ENCODE assay signal across 16 mouse cellular contexts in the genomic region with DNA sequence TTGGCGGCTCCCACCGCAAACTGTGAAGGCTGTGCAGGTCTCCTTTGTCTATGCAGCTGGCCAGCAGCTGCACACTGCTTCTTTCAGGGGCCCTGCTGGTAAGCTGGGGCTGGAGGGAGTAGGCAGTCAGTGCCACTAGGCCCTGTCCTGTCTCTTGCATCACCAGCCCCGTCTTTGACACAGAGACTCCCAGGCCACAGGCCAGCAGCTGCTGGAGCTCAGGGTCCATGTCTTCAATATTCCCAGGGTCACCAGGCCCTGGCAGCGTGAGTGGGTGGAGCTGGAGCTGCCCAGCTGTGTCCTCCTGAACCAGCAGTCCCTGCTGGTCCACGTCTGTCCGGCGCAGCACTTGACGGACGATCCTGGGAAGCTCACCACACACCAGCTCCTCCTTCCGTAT. TPM values are rescaled to one million over a fixed set of nuclear protein-coding genes. Genes with fewer than 3 reads are reported as not detected.
DNase-seq lines count a peak whose midpoint lies in the region; ATAC-seq and TF ChIP-seq lines count a peak whose summit lies in the region.
"Had no signal": no experiment of that assay in that cellular context is flagged by ENCODE, and none has a peak within 500 bp of the region (broad histone marks: within the 10 kb centered on the region; RNA-seq: fewer than 3 reads in every experiment).

No protein-coding gene starts in this region.

- 0 out of 2 replicates have a peak, but pooled peaks cover 5% of the 10 kb centered on the region for H3K79me2 ChIP-seq in liver, adult 2 months (ENCODE audit: control insufficient read depth, insufficient read depth, low read length)

- DNase-seq in adrenal gland, postnatal 14 days: peak; percentile 70
- no peak for DNase-seq in adrenal gland, adult 18-20 months (ENCODE audit: low spot score in 2 of 2)
- DNase-seq in liver, adult 2 months (ENCODE audit: extremely low read depth, low read depth, low spot score): peak; percentile 93
- DNase-seq in liver (no peak), adipocyte (ENCODE audit: low spot score) (peak; percentile 48)
- DNase-seq in layer of hippocampus, adult 9-10 months (ENCODE audit: low spot score): no peak
- DNase-seq: cerebellum, adult 9-10 months; embryo, embryonic 11 days; heart, postnatal 14 days; right cerebral cortex, postnatal 14 days; thymus, postnatal 36 days had no signal

- H3K4me1 ChIP-seq in hindbrain, embryonic 13.5 days (replicated peaks): peaks cover 4% of the 10 kb centered on the region; the same call in 1 of the 2 replicates
- no peaks in the 10 kb centered on the region for H3K4me1 ChIP-seq in hindbrain, embryonic 16.5 days (ENCODE audit: control insufficient read depth, insufficient read depth, low read depth, low read length)
- peaks cover 30% of the 10 kb centered on the region for H3K4me1 ChIP-seq in liver, adult 2 months (ENCODE audit: control insufficient read depth, insufficient read depth, low read length)
- H3K4me1 ChIP-seq: midbrain, embryonic 13.5 days had no signal

- H3K9me3 ChIP-seq in hindbrain, embryonic 13.5 days: no peaks in the 10 kb centered on the region
- H3K9me3 ChIP-seq in hindbrain, embryonic 16.5 days (ENCODE audit: control insufficient read depth, low read length): no peaks in the 10 kb centered on the region
- H3K9me3 ChIP-seq: midbrain, embryonic 13.5 days had no signal

- H3K4me3 ChIP-seq in hindbrain, embryonic 13.5 days: no peak overlapping the region
- H3K4me3 ChIP-seq in hindbrain, embryonic 16.5 days (ENCODE audit: low read length): no peak overlapping the region
- peak overlapping the region; percentile 56 for H3K4me3 ChIP-seq in liver, adult 2 months (ENCODE audit: insufficient read depth, low read depth, low read length)
- H3K4me3 ChIP-seq: midbrain, embryonic 13.5 days had no signal

- no peak for ATAC-seq in hindbrain, embryonic 13.5 days (ENCODE audit: low FRiP score)
- ATAC-seq in hindbrain, embryonic 16.5 days: no peak
- ATAC-seq: forebrain, embryonic 16.5 days; midbrain, embryonic 13.5 days had no signal

- H3K27me3 ChIP-seq in hindbrain, embryonic 13.5 days: 0 out of 2 replicates have a peak, but pooled peaks cover 30% of the 10 kb centered on the region
- no peaks in the 10 kb centered on the region for H3K27me3 ChIP-seq in hindbrain, embryonic 16.5 days (replicated peaks; ENCODE audit: control insufficient read depth, insufficient read depth, low read length)
- no peaks in the 10 kb centered on the region for H3K27me3 ChIP-seq in liver, adult 2 months (ENCODE audit: control insufficient read depth, insufficient read depth, low read length)

- H3K4me2 ChIP-seq in hindbrain, embryonic 13.5 days: no peak overlapping the region
- no peak overlapping the region for H3K4me2 ChIP-seq in hindbrain, embryonic 16.5 days (ENCODE audit: low read length)
- H3K4me2 ChIP-seq: midbrain, embryonic 13.5 days had no signal

- WGBS in hindbrain, embryonic 13.5 days: 61% methylated on average over 10 of the region's 10 CpGs
- 55% methylated on average over 9 of the region's 10 CpGs for WGBS in hindbrain, embryonic 16.5 days
- 45% methylated on average over 10 of the region's 10 CpGs for WGBS in liver, adult 2 months

- no peaks in the 10 kb centered on the region for H3K36me3 ChIP-seq in hindbrain, embryonic 13.5 days
- no peaks in the 10 kb centered on the region for H3K36me3 ChIP-seq in hindbrain, embryonic 16.5 days (ENCODE audit: control insufficient read depth, insufficient read depth, low read length)
- no peaks in the 10 kb centered on the region for H3K36me3 ChIP-seq in liver, adult 2 months (ENCODE audit: control insufficient read depth, insufficient read depth, low read length)
- H3K36me3 ChIP-seq: midbrain, embryonic 13.5 days had no signal

- H3K27ac ChIP-seq in hindbrain, embryonic 13.5 days: no peak overlapping the region
- H3K27ac ChIP-seq in hindbrain, embryonic 16.5 days (ENCODE audit: low read depth, low read length): no peak overlapping the region
- H3K27ac ChIP-seq in liver, adult 2 months (replicated peaks; ENCODE audit: insufficient read depth, low read depth, low read length): peak overlapping the region; percentile 65
- H3K27ac ChIP-seq: macrophage; midbrain, embryonic 13.5 days had no signal

- peak overlapping the region; percentile 10; the same call in 1 of the 2 replicates for H3K9ac ChIP-seq in hindbrain, embryonic 13.5 days
- H3K9ac ChIP-seq in hindbrain, embryonic 16.5 days (ENCODE audit: low read depth, low read length): no peak overlapping the region
- H3K9ac ChIP-seq in liver, adult 2 months (ENCODE audit: low read depth, low read length): peak overlapping the region; percentile 76
- H3K9ac ChIP-seq: midbrain, embryonic 13.5 days had no signal

- TF ChIP-seq CTCF in liver, adult 2 months (IDR thresholded peaks at IDR 0.05; ENCODE audit: low read depth, low read length): 0 out of 2 replicates have a peak, but pooled peaks have one; percentile 7

- TF ChIP-seq POLR2A in liver, adult 2 months (IDR thresholded peaks at IDR 0.05; ENCODE audit: extremely low read depth, insufficient read depth, low read length): peak; percentile 64

RNA-seq across cellular contexts. Expression of gene Xirp1, which starts 6.4 kb away (rescaled TPM):
- 0.22 and 0.30 TPM in 2 replicates for total RNA-seq in adrenal gland, postnatal 14 days (2021)
- under 1 TPM in 1 of 2 experiments, not detected in 1; 0.80 TPM for total RNA-seq in adrenal gland, adult 18-20 months (2021)
- 0.04 and 0.09 TPM in 2 replicates for polyA plus RNA-seq in hindbrain, embryonic 13.5 days (2015; fragmentation: Nextera tagmentation; extraction: Ambion mirVana)
- 0.35 TPM in 1 of 2 replicates, not detected in the other for polyA plus RNA-seq in hindbrain, embryonic 16.5 days (2015; fragmentation: Nextera tagmentation; extraction: Ambion mirVana)
- total RNA-seq in liver, adult 2 months (2014; rRNA removed): under 0.01 and 0.09 TPM in 2 replicates
- polyA plus RNA-seq in liver, adult 2 months (2012; rRNA removed): 0.11 TPM in 2 replicates
- polyA plus RNA-seq: forebrain, embryonic 16.5 days; macrophage had no signal

RNA-seq across cellular contexts. Expression of gene Csrnp1, which starts 32.5 kb away (rescaled TPM):
- total RNA-seq in adrenal gland, postnatal 14 days (2021): 17.8 and 24.5 TPM in 2 replicates
- total RNA-seq in adrenal gland, adult 18-20 months (2021): 10 to 100 TPM; 13.8 to 19.3 TPM
- polyA plus RNA-seq in hindbrain, embryonic 13.5 days (2015; fragmentation: Nextera tagmentation; extraction: Ambion mirVana): 1.2 and 1.7 TPM in 2 replicates
- 1.8 and 2.7 TPM in 2 replicates for polyA plus RNA-seq in hindbrain, embryonic 16.5 days (2015; fragmentation: Nextera tagmentation; extraction: Ambion mirVana)
- 5.8 and 9.2 TPM in 2 replicates for total RNA-seq in liver, adult 2 months (2014; rRNA removed)
- polyA plus RNA-seq in liver, adult 2 months (2012; rRNA removed): 9.7 and 10.4 TPM in 2 replicates

RNA-seq across cellular contexts. Expression of gene Cx3cr1, which starts 52.7 kb away (rescaled TPM):
- total RNA-seq in adrenal gland, postnatal 14 days (2021): 2.4 and 3.8 TPM in 2 replicates
- total RNA-seq in adrenal gland, adult 18-20 months (2021): 1 to 10 TPM; 2.8 to 3.4 TPM
- 8.9 and 9.5 TPM in 2 replicates for polyA plus RNA-seq in hindbrain, embryonic 13.5 days (2015; fragmentation: Nextera tagmentation; extraction: Ambion mirVana)
- polyA plus RNA-seq in hindbrain, embryonic 16.5 days (2015; fragmentation: Nextera tagmentation; extraction: Ambion mirVana): 10.0 and 10.3 TPM in 2 replicates
- 0.09 and 0.40 TPM in 2 replicates for total RNA-seq in liver, adult 2 months (2014; rRNA removed)
- polyA plus RNA-seq in liver, adult 2 months (2012; rRNA removed): 0.27 and 0.39 TPM in 2 replicates

Comparison
In these comparisons a context has a peak if more than half of its experiments do, and no peak if none do; other contexts are left out.
1. DNase-seq: peak in adrenal gland, postnatal 14 days (single experiment), liver, adult 2 months (single experiment) and adipocyte (single experiment); none in adrenal gland, adult 18-20 months (0 of 2), liver (single experiment) and layer of hippocampus, adult 9-10 months (single experiment).